Mouse (Mus musculus): ENCODE measurements at regions not wholly inside any gene's neighbourhood (a gene's known extent, or its start where the extent isn't known, plus 50 kb on each side); places are given as distances from the start of the nearest gene placed in this dataset.
"Not testable (repeated sequence)": the region's sequence is repeated elsewhere in the genome, so short reads cannot be mapped to it uniquely, and the experiment has no call there.

DNA sequence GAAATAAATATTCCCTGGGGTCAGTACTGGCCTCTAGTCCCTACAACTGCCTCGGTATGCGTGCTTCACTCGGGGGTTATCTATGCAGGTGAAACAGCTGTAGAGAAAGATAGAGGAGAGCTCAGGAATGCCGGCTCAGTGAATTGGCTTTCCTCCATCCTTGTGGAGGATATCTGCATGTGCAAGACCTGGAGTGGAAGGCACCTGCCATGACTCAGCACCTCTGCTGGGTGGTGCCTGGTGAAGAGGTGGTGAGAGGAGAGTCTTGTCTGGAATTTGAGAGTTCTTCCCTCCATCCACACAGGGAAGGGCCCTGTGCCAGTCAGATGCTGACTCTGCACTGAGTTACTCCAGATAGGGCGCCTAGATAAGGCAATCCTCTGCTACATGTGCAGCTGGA, 152.4 kb upstream of the Bcor start:
- H3K36me3 ChIP-seq (ENCODE audit: control insufficient read depth, insufficient read depth, low read length): no peaks in the 10 kb centered on the region
- WGBS: 37% methylated on average over 5 of the region's 5 CpGs
- no peaks in the 10 kb centered on the region for H3K4me1 ChIP-seq (replicated peaks; ENCODE audit: control insufficient read depth, insufficient read depth, low read length)
- no peak overlapping the region for H3K27ac ChIP-seq (ENCODE audit: low read length)
- H3K27me3 ChIP-seq (ENCODE audit: control insufficient read depth, insufficient read depth, low read depth, low read length): no peaks in the 10 kb centered on the region
- no peak overlapping the region for H3K9ac ChIP-seq (ENCODE audit: low read length)
- H3K4me3 ChIP-seq (ENCODE audit: low read length): no peak overlapping the region
- no peak overlapping the region for H3K4me2 ChIP-seq (ENCODE audit: low read depth, low read length)
- H3K9me3 ChIP-seq (ENCODE audit: control insufficient read depth, low read length): no peaks in the 10 kb centered on the region
- peak; percentile 20; the same call in 1 of the 2 replicates for ATAC-seq (ENCODE audit: low read depth)

DNA sequence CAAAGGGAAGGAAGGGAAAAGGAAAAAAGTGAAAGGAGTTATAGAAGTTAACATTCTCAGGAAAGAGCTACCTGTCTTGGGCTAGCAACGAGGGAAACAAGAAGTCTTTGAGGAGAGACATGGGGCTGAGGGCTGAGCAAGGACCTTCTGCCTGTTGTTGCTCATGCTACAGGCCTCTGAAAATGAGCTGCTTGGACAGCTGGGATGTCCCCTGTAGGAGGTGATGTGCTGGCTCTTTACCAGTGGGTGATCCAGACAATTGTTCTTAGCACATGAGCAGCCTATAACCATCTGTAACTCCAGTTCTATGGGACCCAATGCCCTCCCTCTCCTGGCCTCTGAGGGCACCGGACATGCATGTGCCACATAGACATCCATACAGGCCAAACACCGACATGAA, 155.5 kb upstream of the Bcor start:
- ATAC-seq (ENCODE audit: low read depth): no peak
- WGBS: 73% methylated on average over 3 of the region's 3 CpGs

DNA sequence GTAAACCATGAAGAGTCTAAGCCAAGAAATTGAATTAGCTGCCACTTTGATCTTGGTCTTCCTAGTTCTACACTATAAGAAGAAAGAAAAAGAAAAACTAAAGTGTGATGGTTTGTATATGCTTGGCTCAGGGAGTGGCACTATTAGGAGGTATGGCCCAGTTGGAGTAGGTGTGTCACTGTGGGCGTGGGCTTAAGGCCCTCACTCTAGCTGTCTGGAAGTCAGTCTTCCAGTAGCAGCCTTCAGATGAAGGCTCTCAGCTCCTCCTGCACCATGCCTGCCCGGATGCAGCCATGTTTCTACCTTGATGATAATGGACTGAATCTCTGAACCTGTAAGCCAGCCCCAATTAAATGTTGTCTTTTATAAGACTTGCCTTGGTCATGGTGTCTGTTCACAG, 157.3 kb upstream of the Bcor start:
- H3K4me1 ChIP-seq (replicated peaks; ENCODE audit: control insufficient read depth, insufficient read depth, low read length); H3K9me3 ChIP-seq (ENCODE audit: control insufficient read depth, low read length); H3K27ac ChIP-seq (ENCODE audit: low read length); H3K4me3 ChIP-seq (ENCODE audit: low read length); H3K4me2 ChIP-seq (ENCODE audit: low read depth, low read length); H3K36me3 ChIP-seq (ENCODE audit: control insufficient read depth, insufficient read depth, low read length); H3K27me3 ChIP-seq (ENCODE audit: control insufficient read depth, insufficient read depth, low read depth, low read length); H3K9ac ChIP-seq (ENCODE audit: low read length); ATAC-seq (ENCODE audit: low read depth): not testable (repeated sequence)
- 76% methylated on average over 2 of the region's 2 CpGs for WGBS

More for the DNA sequence above, 155.5 kb upstream of the Bcor start:
- no peak overlapping the region for H3K4me3 ChIP-seq (ENCODE audit: low read length)
- H3K27me3 ChIP-seq (ENCODE audit: control insufficient read depth, insufficient read depth, low read depth, low read length): no peaks in the 10 kb centered on the region
- H3K4me1 ChIP-seq (replicated peaks; ENCODE audit: control insufficient read depth, insufficient read depth, low read length): no peaks in the 10 kb centered on the region
- H3K9me3 ChIP-seq (ENCODE audit: control insufficient read depth, low read length): no peaks in the 10 kb centered on the region
- H3K27ac ChIP-seq (ENCODE audit: low read length): no peak overlapping the region
- H3K4me2 ChIP-seq (ENCODE audit: low read depth, low read length): no peak overlapping the region
- no peak overlapping the region for H3K9ac ChIP-seq (ENCODE audit: low read length)
- no peaks in the 10 kb centered on the region for H3K36me3 ChIP-seq (ENCODE audit: control insufficient read depth, insufficient read depth, low read length)

DNA sequence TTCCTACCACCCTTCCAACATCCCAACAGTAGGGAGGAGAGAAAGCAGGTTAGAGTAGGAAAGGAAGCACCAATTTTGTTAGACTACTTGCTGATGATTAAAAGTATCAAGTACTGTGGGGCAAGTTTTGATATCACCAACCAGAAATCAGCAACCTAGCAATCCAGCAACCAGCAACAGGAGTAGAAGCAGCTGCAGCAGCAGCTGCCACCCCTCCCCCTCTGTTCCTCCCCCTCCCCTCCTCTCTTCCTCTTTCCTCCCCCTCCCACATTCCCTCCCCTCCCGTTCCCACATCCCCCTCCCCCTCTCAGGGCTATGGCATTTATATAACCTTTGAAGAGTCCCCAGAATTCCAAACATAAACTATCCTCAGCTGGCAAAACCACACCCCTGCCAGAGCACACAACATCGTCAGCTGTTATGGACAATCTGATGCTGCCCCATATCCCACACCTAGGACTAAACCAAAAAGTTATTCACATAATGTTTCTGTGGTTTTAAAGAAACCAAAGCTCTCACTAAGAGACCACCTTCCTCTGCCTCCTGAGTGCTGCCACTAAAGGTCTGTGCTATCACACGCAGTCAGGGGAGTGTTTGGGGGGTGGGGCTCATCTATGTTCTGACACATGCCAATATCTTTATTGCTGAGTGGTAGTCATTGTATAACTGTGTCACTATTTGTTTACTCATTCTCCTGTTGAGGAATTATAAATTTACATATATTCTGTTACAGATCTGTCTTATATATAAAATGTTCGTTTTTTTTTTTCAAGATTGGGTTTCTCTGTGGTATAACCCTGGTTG, 158.9 kb upstream of the Bcor start:
- no peak for ATAC-seq (ENCODE audit: low read depth)
- WGBS: 41% methylated on average over 3 of the region's 4 CpGs

DNA sequence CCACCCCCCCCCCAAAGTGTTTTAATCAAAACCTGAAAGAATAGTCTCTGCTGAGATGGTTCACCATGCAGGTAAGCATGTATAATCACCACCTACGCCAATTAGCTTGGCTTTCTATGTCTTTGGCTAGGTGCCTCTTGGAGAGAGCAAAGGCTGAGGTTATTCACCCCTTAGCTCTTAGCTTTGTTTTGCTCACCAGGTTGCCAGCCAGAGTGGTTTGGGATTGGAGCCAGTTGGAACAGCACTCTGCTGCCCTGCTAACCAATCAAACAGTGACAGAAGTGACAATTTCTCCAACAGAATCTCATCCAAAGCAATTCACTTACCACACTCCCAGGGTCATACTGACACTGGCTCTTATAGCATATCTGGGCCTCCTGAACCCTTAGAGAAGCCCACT, 162.3 kb upstream of the Bcor start:
- H3K27me3 ChIP-seq (ENCODE audit: control insufficient read depth, insufficient read depth, low read depth, low read length): no peaks in the 10 kb centered on the region
- no peak overlapping the region for H3K9ac ChIP-seq (ENCODE audit: low read length)
- H3K27ac ChIP-seq (ENCODE audit: low read length): no peak overlapping the region
- H3K9me3 ChIP-seq (ENCODE audit: control insufficient read depth, low read length): no peaks in the 10 kb centered on the region
- no peak overlapping the region for H3K4me3 ChIP-seq (ENCODE audit: low read length)
- H3K4me2 ChIP-seq (ENCODE audit: low read depth, low read length): no peak overlapping the region
- no peaks in the 10 kb centered on the region for H3K4me1 ChIP-seq (replicated peaks; ENCODE audit: control insufficient read depth, insufficient read depth, low read length)
- WGBS: 77% methylated on average over 1 of the region's 1 CpGs
- H3K36me3 ChIP-seq (ENCODE audit: control insufficient read depth, insufficient read depth, low read length): no peaks in the 10 kb centered on the region
- ATAC-seq (ENCODE audit: low read depth): no peak

More for the DNA sequence above, 158.9 kb upstream of the Bcor start:
- H3K36me3 ChIP-seq (ENCODE audit: control insufficient read depth, insufficient read depth, low read length): no peaks in the 10 kb centered on the region
- H3K9ac ChIP-seq (ENCODE audit: low read length): no peak overlapping the region
- H3K4me3 ChIP-seq (ENCODE audit: low read length): no peak overlapping the region
- H3K4me1 ChIP-seq (replicated peaks; ENCODE audit: control insufficient read depth, insufficient read depth, low read length): no peaks in the 10 kb centered on the region
- H3K9me3 ChIP-seq (ENCODE audit: control insufficient read depth, low read length): no peaks in the 10 kb centered on the region
- H3K27me3 ChIP-seq (ENCODE audit: control insufficient read depth, insufficient read depth, low read depth, low read length): no peaks in the 10 kb centered on the region
- H3K27ac ChIP-seq (ENCODE audit: low read length): no peak overlapping the region
- no peak overlapping the region for H3K4me2 ChIP-seq (ENCODE audit: low read depth, low read length)

DNA sequence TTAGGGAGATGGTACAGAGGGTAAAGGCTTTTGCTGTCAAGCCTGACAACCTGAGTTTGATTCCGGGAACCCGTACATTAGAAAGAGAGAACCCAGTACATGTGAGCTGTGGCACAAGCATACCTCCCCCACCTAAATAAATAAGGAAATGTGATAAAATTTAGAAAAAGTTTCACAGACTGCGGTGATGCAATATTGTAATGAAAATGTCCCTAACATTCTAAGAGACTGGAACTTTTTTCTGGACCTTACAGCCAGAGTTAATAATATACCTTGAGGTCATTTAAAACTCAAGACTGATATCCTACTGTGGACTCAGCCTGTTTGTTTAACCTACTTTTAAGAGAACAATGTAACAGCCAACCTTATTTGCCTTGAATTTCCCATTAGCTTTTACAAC, 163.1 kb upstream of the Bcor start:
- Histone ChIP-seq H3K4me3 (ENCODE audit: low read length) (no peak overlapping the region), H3K4me2 (ENCODE audit: low read depth, low read length) (no peak overlapping the region), H3K9ac (ENCODE audit: low read length) (no peak overlapping the region), H3K27me3 (ENCODE audit: control insufficient read depth, insufficient read depth, low read depth, low read length) (no peaks in the 10 kb centered on the region), H3K36me3 (ENCODE audit: control insufficient read depth, insufficient read depth, low read length) (no peaks in the 10 kb centered on the region), H3K4me1 (replicated peaks; ENCODE audit: control insufficient read depth, insufficient read depth, low read length) (no peaks in the 10 kb centered on the region), H3K27ac (ENCODE audit: low read length) (no peak overlapping the region), H3K9me3 (ENCODE audit: control insufficient read depth, low read length) (no peaks in the 10 kb centered on the region)
- WGBS: 62% methylated on average over 3 of the region's 3 CpGs
- no peak for ATAC-seq (ENCODE audit: low read depth)

DNA sequence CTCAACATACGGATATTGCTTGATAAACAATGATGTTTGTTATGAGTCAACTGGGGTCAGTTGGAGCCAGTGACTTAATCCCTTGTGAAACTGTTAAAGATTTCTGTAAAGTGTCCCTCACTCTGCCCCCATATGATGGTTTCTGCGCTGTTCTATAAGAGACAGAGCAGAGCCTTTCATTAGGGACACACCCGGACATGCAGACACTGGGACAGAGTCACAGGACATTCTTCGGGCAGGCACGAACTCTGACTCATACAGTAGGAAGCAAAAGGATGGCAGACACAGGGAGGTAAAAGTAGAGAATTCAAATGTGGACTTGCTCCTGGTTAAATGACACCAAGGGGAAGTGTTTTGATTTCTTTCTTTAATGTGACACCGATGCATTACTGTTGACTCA, 163.7 kb upstream of the Bcor start:
- Histone ChIP-seq H3K9me3 (ENCODE audit: control insufficient read depth, low read length) (no peaks in the 10 kb centered on the region), H3K4me2 (ENCODE audit: low read depth, low read length) (no peak overlapping the region), H3K9ac (ENCODE audit: low read length) (no peak overlapping the region), H3K27me3 (ENCODE audit: control insufficient read depth, insufficient read depth, low read depth, low read length) (no peaks in the 10 kb centered on the region), H3K4me3 (ENCODE audit: low read length) (no peak overlapping the region), H3K27ac (ENCODE audit: low read length) (no peak overlapping the region), H3K36me3 (ENCODE audit: control insufficient read depth, insufficient read depth, low read length) (no peaks in the 10 kb centered on the region), H3K4me1 (replicated peaks; ENCODE audit: control insufficient read depth, insufficient read depth, low read length) (no peaks in the 10 kb centered on the region)
- WGBS: 63% methylated on average over 6 of the region's 6 CpGs
- no peak for ATAC-seq (ENCODE audit: low read depth)

DNA sequence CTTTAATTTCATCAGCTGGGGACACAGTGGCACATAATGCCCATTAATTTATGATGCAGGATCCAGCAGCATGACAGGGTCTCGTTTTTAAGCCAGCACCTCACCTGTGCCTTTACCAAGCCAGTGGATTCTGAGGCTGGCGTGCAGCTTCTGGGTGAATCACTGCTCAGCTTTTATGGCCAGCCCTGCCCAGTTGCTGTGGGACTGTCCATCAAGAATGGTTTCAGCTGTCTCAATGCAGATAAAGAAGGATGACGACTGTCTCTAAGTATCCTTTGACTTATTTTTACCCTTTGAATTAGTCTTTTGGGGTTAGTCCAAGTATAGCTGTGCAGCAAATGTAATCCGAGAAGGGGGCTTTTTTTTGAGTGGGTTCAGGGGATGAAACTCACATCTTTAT, 167.3 kb upstream of the Bcor start:
- Histone ChIP-seq H3K4me2 (ENCODE audit: low read depth, low read length) (no peak overlapping the region), H3K36me3 (ENCODE audit: control insufficient read depth, insufficient read depth, low read length) (no peaks in the 10 kb centered on the region), H3K9me3 (ENCODE audit: control insufficient read depth, low read length) (no peaks in the 10 kb centered on the region), H3K27ac (ENCODE audit: low read length) (no peak overlapping the region), H3K4me1 (replicated peaks; ENCODE audit: control insufficient read depth, insufficient read depth, low read length) (no peaks in the 10 kb centered on the region), H3K27me3 (ENCODE audit: control insufficient read depth, insufficient read depth, low read depth, low read length) (no peaks in the 10 kb centered on the region), H3K4me3 (ENCODE audit: low read length) (no peak overlapping the region), H3K9ac (ENCODE audit: low read length) (no peak overlapping the region)
- WGBS: 60% methylated on average over 4 of the region's 4 CpGs
- no peak for ATAC-seq (ENCODE audit: low read depth)

DNA sequence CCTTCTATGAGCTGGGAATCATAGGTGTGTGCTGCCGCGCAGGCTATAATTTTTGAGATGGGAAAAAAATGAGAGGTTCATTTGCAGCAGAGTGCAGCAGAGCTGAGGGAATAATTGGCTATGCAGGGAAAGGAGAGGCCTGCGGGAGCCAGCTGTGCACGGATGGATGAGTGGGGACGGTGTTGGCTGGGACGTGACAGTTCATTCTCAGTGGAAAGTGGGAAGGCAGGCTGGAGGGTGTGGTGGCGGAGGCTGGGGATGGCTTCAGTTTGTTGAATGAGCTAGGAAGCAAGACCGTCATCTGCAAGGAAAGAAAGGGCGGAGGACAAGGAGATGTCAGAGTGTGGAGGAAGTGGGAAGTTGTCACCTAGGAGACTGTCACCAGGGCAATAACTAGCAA, 180.4 kb upstream of the Bcor start:
- no peak overlapping the region for H3K4me3 ChIP-seq (ENCODE audit: low read length)
- ATAC-seq (ENCODE audit: low read depth): no peak
- H3K27me3 ChIP-seq (ENCODE audit: control insufficient read depth, insufficient read depth, low read depth, low read length): no peaks in the 10 kb centered on the region
- no peak overlapping the region for H3K4me2 ChIP-seq (ENCODE audit: low read depth, low read length)
- H3K9ac ChIP-seq (ENCODE audit: low read length): no peak overlapping the region
- H3K9me3 ChIP-seq (ENCODE audit: control insufficient read depth, low read length): no peaks in the 10 kb centered on the region
- H3K27ac ChIP-seq (ENCODE audit: low read length): no peak overlapping the region
- H3K36me3 ChIP-seq (ENCODE audit: control insufficient read depth, insufficient read depth, low read length): no peaks in the 10 kb centered on the region
- 70% methylated on average over 9 of the region's 9 CpGs for WGBS
- H3K4me1 ChIP-seq (replicated peaks; ENCODE audit: control insufficient read depth, insufficient read depth, low read length): no peaks in the 10 kb centered on the region

Measured in lung, embryonic 16.5 days (tissue).